1 mouse cellular context compared by ENCODE assay signal in genomic region chr15:101145424-101146099, GRCm38 (mm10).
TF ChIP-seq lines count a peak whose summit lies in the region.

No protein-coding gene starts in this region.

TF ChIP-seq in CH12.LX, 34 proteins besides CTCF, POLR2A, EP300 and RAD21 (continued from another document):
- TF ChIP-seq E2F4 (IDR thresholded peaks at IDR 0.05; ENCODE audit: insufficient replicate concordance, low read depth, low read length) (no peak), POLR2AphosphoS2 (IDR thresholded peaks at IDR 0.05; ENCODE audit: low read depth, low read length) (no peak), MXI1 (IDR thresholded peaks at IDR 0.05; ENCODE audit: low read depth, low read length) (peak; percentile 78), TBP (conservative IDR thresholded peaks at IDR 0.05; ENCODE audit: low read depth, low read length) (0 out of 2 replicates have a peak, but pooled peaks have one; percentile 50), MEF2A (IDR thresholded peaks at IDR 0.05; ENCODE audit: borderline replicate concordance, low read depth, low read length) (peak; percentile 85), IRF4 (IDR thresholded peaks at IDR 0.05; ENCODE audit: low read depth, low read length) (peak; percentile 76), NRF1 (IDR thresholded peaks at IDR 0.05; ENCODE audit: low read depth, low read length) (peak; percentile 59), JUND (conservative IDR thresholded peaks at IDR 0.05; ENCODE audit: low read depth, low read length) (0 out of 2 replicates have a peak, but pooled peaks have one; percentile 40), ELF1 (IDR thresholded peaks at IDR 0.05; ENCODE audit: low read depth, low read length) (peak; percentile 78), RCOR1 (conservative IDR thresholded peaks at IDR 0.05; ENCODE audit: low read depth, low read length) (no peak), SIN3A (IDR thresholded peaks at IDR 0.05; ENCODE audit: low read length) (peak; percentile 84), NELFE (IDR thresholded peaks at IDR 0.05; ENCODE audit: low read depth, low read length) (0 out of 2 replicates have a peak, but pooled peaks have one; percentile 43), ZNF384 (IDR thresholded peaks at IDR 0.05; ENCODE audit: low read depth, low read length) (no peak; the same call in 1 of the 2 replicates), ETS1 (conservative IDR thresholded peaks at IDR 0.05; ENCODE audit: low read depth, low read length) (peak; percentile 86), CHD1 (IDR thresholded peaks at IDR 0.05; ENCODE audit: low read depth, low read length) (no peak), SMC3 (IDR thresholded peaks at IDR 0.05; ENCODE audit: low read depth, low read length) (peak; percentile 84), MAZ (IDR thresholded peaks at IDR 0.05; ENCODE audit: low read depth, low read length) (no peak), CHD2 (IDR thresholded peaks at IDR 0.05; ENCODE audit: low read length) (0 out of 2 replicates have a peak, but pooled peaks have one; percentile 53), USF2 (conservative IDR thresholded peaks at IDR 0.05; ENCODE audit: low read depth, low read length) (no peak), JUN (IDR thresholded peaks at IDR 0.05; ENCODE audit: insufficient read depth, low read depth, low read length) (no peak), HCFC1 (IDR thresholded peaks at IDR 0.05; ENCODE audit: low read depth, low read length) (peak; percentile 59), MAX (IDR thresholded peaks at IDR 0.05; ENCODE audit: low read length) (peak; percentile 91), TCF12 (IDR thresholded peaks at IDR 0.05; ENCODE audit: low read depth, low read length) (peak; percentile 83), UBTF (IDR thresholded peaks at IDR 0.05; ENCODE audit: low read depth, low read length) (no peak), KAT2A (IDR thresholded peaks at IDR 0.05; ENCODE audit: insufficient replicate concordance, low read length) (0 out of 2 replicates have a peak, but pooled peaks have one; percentile 46), MAFK (IDR thresholded peaks at IDR 0.05; ENCODE audit: insufficient replicate concordance, low read length) (no peak), ZC3H11A (IDR thresholded peaks at IDR 0.05; ENCODE audit: low read depth, low read length) (no peak; the same call in 1 of the 2 replicates), PAX5 (IDR thresholded peaks at IDR 0.05; ENCODE audit: low read length) (no peak), MYC (IDR thresholded peaks at IDR 0.05; ENCODE audit: low read depth, low read length) (peak; percentile 89), ZMIZ1 (IDR thresholded peaks at IDR 0.05; ENCODE audit: low read depth, low read length) (peak; percentile 20; the same call in 1 of the 2 replicates), USF1 (IDR thresholded peaks at IDR 0.05; ENCODE audit: low read depth, low read length) (no peak)
TF ChIP-seq in CH12.LX: peak in this region for 19.
